26 mouse cellular contexts compared by ENCODE assay signal in genomic region chr7:74008946-74009542, GRCm38 (mm10). TPM values are rescaled to one million over a fixed set of nuclear protein-coding genes. Genes with fewer than 3 reads are reported as not detected.
DNase-seq lines count a peak whose midpoint lies in the region; ATAC-seq and TF ChIP-seq lines count a peak whose summit lies in the region.
"Had no signal": no experiment of that assay in that cellular context is flagged by ENCODE, and none has a peak within 500 bp of the region (broad histone marks: within the 10 kb centered on the region; RNA-seq: fewer than 3 reads in every experiment).

No protein-coding gene starts in this region.

- no peak overlapping the region for H3K4me3 ChIP-seq in hindbrain, embryonic 15.5 days
- H3K4me3 ChIP-seq in myocyte: no peak overlapping the region
- H3K4me3 ChIP-seq: embryonic facial prominence, embryonic 15.5 days; heart, adult 2 months; heart, embryonic 13.5 days; midbrain, embryonic 12.5 days; stomach, embryonic 15.5 days had no signal

- H3K9ac ChIP-seq in hindbrain, embryonic 15.5 days: no peak overlapping the region
- H3K9ac ChIP-seq: embryonic facial prominence, embryonic 15.5 days; heart, embryonic 13.5 days; midbrain, embryonic 12.5 days; stomach, embryonic 15.5 days had no signal

- no peaks in the 10 kb centered on the region for H3K36me3 ChIP-seq in hindbrain, embryonic 15.5 days
- no peaks in the 10 kb centered on the region for H3K36me3 ChIP-seq in myocyte (ENCODE audit: control insufficient read depth, insufficient read depth)
- H3K36me3 ChIP-seq: embryonic facial prominence, embryonic 15.5 days; heart, embryonic 13.5 days; midbrain, embryonic 12.5 days; stomach, embryonic 15.5 days had no signal

- TF ChIP-seq POLR2A in myocyte (IDR thresholded peaks at IDR 0.05; ENCODE audit: insufficient read length, low read depth): no peak

- no peak overlapping the region for H3K27ac ChIP-seq in hindbrain, embryonic 15.5 days (replicated peaks)
- H3K27ac ChIP-seq: embryonic facial prominence, embryonic 15.5 days; heart, adult 2 months; heart, embryonic 13.5 days; kidney, postnatal 0 days; macrophage; midbrain, embryonic 12.5 days; stomach, embryonic 15.5 days had no signal

- H3ac ChIP-seq in myocyte (ENCODE audit: control insufficient read depth, insufficient read length): no peak overlapping the region

- H3K79me2 ChIP-seq in myocyte (ENCODE audit: control insufficient read depth, insufficient read depth): no peaks in the 10 kb centered on the region

- no peaks in the 10 kb centered on the region for H3K27me3 ChIP-seq in hindbrain, embryonic 15.5 days
- H3K27me3 ChIP-seq in myocyte (ENCODE audit: control insufficient read depth, insufficient read depth, insufficient read length): peaks cover 8% of the 10 kb centered on the region
- H3K27me3 ChIP-seq: stomach, embryonic 15.5 days had no signal

- H3K4me2 ChIP-seq in hindbrain, embryonic 15.5 days: peak overlapping the region; percentile 20
- H3K4me2 ChIP-seq in myocyte (ENCODE audit: low read depth): no peak overlapping the region
- H3K4me2 ChIP-seq: embryonic facial prominence, embryonic 15.5 days; heart, embryonic 13.5 days; midbrain, embryonic 12.5 days; stomach, embryonic 15.5 days had no signal

- 41% methylated on average over 7 of the region's 7 CpGs for WGBS in hindbrain, embryonic 15.5 days

- DNase-seq in heart, adult 11 months: peak; percentile 61
- DNase-seq in heart, postnatal 4 days: no peak
- peak; percentile 66 for DNase-seq in embryo, embryonic 10 days (ENCODE audit: low spot score)
- no peak for DNase-seq in urinary bladder, postnatal 36 days (ENCODE audit: low spot score in 2 of 2)
- no peak for DNase-seq in right cerebral cortex, postnatal 10 days (ENCODE audit: low spot score in 2 of 2)
- DNase-seq in layer of hippocampus, adult 9-11 months: no peak
- DNase-seq: adrenal gland, postnatal 14 days; cerebellum, adult 9-11 months; gastrocnemius, postnatal 25 days; heart, adult 2 months; heart, postnatal 14 days; kidney, adult 18-20 months; retina, postnatal 1 day; thymus, postnatal 25 days had no signal

- H3K9me3 ChIP-seq in hindbrain, embryonic 15.5 days: no peaks in the 10 kb centered on the region
- H3K9me3 ChIP-seq: embryonic facial prominence, embryonic 15.5 days; heart, embryonic 13.5 days; midbrain, embryonic 12.5 days; stomach, embryonic 15.5 days had no signal

- H3K4me1 ChIP-seq in hindbrain, embryonic 15.5 days (replicated peaks): peaks cover 74% of the 10 kb centered on the region

- ATAC-seq in hindbrain, embryonic 15.5 days (ENCODE audit: low FRiP score, low read depth): no peak
- ATAC-seq: CD4-positive, CD25-positive, alpha-beta regulatory T cell, adult 4 months; inflammation-experienced regulatory T-cells, adult 6 months; lung, postnatal 0 days had no signal

TF ChIP-seq in myocyte, 11 proteins besides CTCF, POLR2A, EP300 and RAD21:
- TF ChIP-seq CEBPB (IDR thresholded peaks at IDR 0.05; ENCODE audit: insufficient read depth, poor library complexity, severe bottlenecking): no peak
- no peak for TF ChIP-seq TCF3 (IDR thresholded peaks at IDR 0.05; ENCODE audit: insufficient read length, low read depth)
- peak in 2 of 3 experiments; percentile 25 to 77 for TF ChIP-seq MYOD1 (IDR thresholded peaks at IDR 0.05; ENCODE audit: control insufficient read depth in 1 of 3, insufficient read length in 2 of 3, low read depth in 2 of 3)
- TF ChIP-seq MYOG (IDR thresholded peaks at IDR 0.05; ENCODE audit: control insufficient read depth in 1 of 3, insufficient read depth in 1 of 3, insufficient read length in 2 of 3, low read depth in 2 of 3): peak in 1 of 3 experiments; percentile 13

RNA-seq across cellular contexts. Expression of gene St8sia2, which starts 4.4 kb away (rescaled TPM):
- 1 to 10 TPM; 1.5 to 2.8 TPM for total RNA-seq in heart, postnatal 4 days (2021)
- polyA plus RNA-seq in hindbrain, embryonic 15.5 days (2015; fragmentation: Nextera tagmentation; extraction: Ambion mirVana): 75.5 and 102 TPM in 2 replicates
- 3.9 TPM for polyA plus RNA-seq in myocyte (2012; fragmentation: generic; extraction: Trizol)
- total RNA-seq: liver, adult 2 months had no signal
- polyA plus RNA-seq: CD4-positive, CD25-positive, alpha-beta regulatory T cell, adult 4 months; inflammation-experienced regulatory T-cells, adult 6 months; macrophage had no signal

Comparison
In these comparisons a context has a peak if more than half of its experiments do, and no peak if none do; other contexts are left out.
1. DNase-seq: peak in heart, adult 11 months (single experiment) and embryo, embryonic 10 days (single experiment); none in heart, postnatal 4 days (single experiment), urinary bladder, postnatal 36 days (0 of 2), right cerebral cortex, postnatal 10 days (0 of 2) and layer of hippocampus, adult 9-11 months (single experiment).
2. RNA of gene St8sia2, which starts 4.4 kb away (polyA plus RNA-seq): 75.5 to 102 TPM in hindbrain, embryonic 15.5 days; 3.9 TPM in myocyte (single experiment); every median in the first group is over 10 times any median in the second.